Mouse (Mus musculus) forebrain, embryonic 15.5 days (tissue): ENCODE measurements at regions not wholly inside any gene's neighbourhood (a gene's known extent, or its start where the extent isn't known, plus 50 kb on each side); places are given as distances from the start of the nearest gene placed in this dataset.
"Not testable (repeated sequence)": the region's sequence is repeated elsewhere in the genome, so short reads cannot be mapped to it uniquely, and the experiment has no call there.

Experiments
- ATAC-seq: fragments of 200-750 bp; cut with Nextera tagmentation; replicated peaks from 2 replicates; pipeline ENCODE4 v1.8.0; 2017; ENCODE audit warnings: mild to moderate bottlenecking, moderate TSS enrichment, moderate library complexity
- H3K27ac ChIP-seq: fragments of 300-500 bp; sonication (generic); replicated peaks from 2 replicates; pipeline ENCODE4 v1.5.1; 2015; ENCODE audit warnings: mild to moderate bottlenecking, inconsistent platforms
- H3K27me3 ChIP-seq: fragments of 300-500 bp; sonication (generic); 2 replicates; pipeline ENCODE4 v1.6.1; 2015; ENCODE audit warnings: inconsistent platforms
- H3K36me3 ChIP-seq: fragments of 300-500 bp; sonication (generic); 2 replicates; pipeline ENCODE4 v1.6.1; 2015; ENCODE audit warnings: mild to moderate bottlenecking, inconsistent platforms
- H3K4me1 ChIP-seq: fragments of 300-500 bp; sonication (generic); 2 replicates; pipeline ENCODE4 v1.6.1; 2015; ENCODE audit warnings: inconsistent platforms
- H3K4me2 ChIP-seq: fragments of 300-500 bp; sonication (generic); replicated peaks from 2 replicates; pipeline ENCODE4 v1.6.1; 2015; ENCODE audit warnings: mild to moderate bottlenecking, inconsistent platforms
- H3K4me3 ChIP-seq: fragments of 300-500 bp; sonication (generic); 2 replicates; pipeline ENCODE4 v1.5.1; 2015; ENCODE audit warnings: mild to moderate bottlenecking, inconsistent platforms
- H3K9ac ChIP-seq: fragments of 300-500 bp; sonication (generic); replicated peaks from 2 replicates; pipeline ENCODE4 v1.6.1; 2015; ENCODE audit warnings: mild to moderate bottlenecking, inconsistent platforms
- H3K9me3 ChIP-seq: fragments of 300-500 bp; sonication (generic); 2 replicates; pipeline ENCODE4 v1.6.1; 2016; ENCODE audit warnings: inconsistent platforms
- WGBS: fragments of 180-500 bp; shearing (Covaris S2); methylation state at CpG from one replicate; pipeline ENCODE4 v1.1.7; 2015; ENCODE audit warnings: mixed read lengths; 5-methylcytosine and 5-hydroxymethylcytosine counted together

DNA sequence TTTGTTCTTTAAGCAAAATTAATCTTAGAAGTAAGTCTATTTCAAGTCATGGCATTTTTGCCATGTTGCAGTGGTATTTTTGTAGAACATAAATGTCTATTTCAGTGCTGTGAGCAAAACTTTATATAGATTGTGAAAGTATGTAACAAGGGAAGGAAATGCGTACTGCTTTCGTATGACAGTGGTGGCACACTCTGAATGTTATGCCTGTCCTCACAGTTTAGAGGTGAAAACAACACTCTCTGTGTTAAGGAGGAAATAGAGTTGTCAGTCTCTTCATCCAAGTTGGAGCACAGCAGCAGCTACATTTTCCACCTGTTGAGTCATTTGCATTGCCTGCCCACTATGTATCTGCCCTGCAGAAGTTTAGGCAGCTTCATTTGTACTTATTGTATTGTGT lies 550.0 kb upstream of the Gm10801 start:
- 94% methylated on average over 2 of the region's 2 CpGs for WGBS

DNA sequence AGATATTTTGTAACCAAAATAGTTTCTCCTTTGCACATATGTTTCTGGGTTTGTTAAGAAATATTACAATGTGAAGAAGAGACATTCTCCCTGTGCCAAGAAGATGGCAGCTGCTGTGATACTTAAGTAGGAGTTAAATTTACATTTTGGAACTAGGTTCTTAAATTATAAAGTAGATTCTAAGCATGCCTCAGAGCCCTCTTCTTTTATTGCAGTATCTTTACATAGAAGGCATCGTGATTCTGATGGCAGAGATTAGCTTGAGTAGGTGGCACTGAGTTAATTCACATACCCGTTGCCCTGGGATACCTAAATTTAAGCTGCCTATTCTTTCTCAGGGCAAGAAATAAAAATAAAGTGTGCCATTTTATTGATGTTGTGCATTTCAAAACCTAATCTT lies 538.6 kb upstream of the Gm10801 start:
- no peak for ATAC-seq
- H3K36me3 ChIP-seq = no peaks in the 10 kb centered on the region
- H3K9ac ChIP-seq = no peak overlapping the region
- H3K27me3 ChIP-seq = no peaks in the 10 kb centered on the region
- H3K27ac ChIP-seq = no peak overlapping the region
- 74% methylated on average over 2 of the region's 2 CpGs for WGBS
- H3K4me1 ChIP-seq = no peaks in the 10 kb centered on the region
- no peak overlapping the region for H3K4me2 ChIP-seq
- no peak overlapping the region for H3K4me3 ChIP-seq
- no peaks in the 10 kb centered on the region for H3K9me3 ChIP-seq

More for the DNA sequence above, 550.0 kb upstream of the Gm10801 start:
- Histone ChIP-seq H3K4me1 (no peaks in the 10 kb centered on the region), H3K9ac (no peak overlapping the region), H3K27ac (no peak overlapping the region), H3K27me3 (no peaks in the 10 kb centered on the region), H3K9me3 (no peaks in the 10 kb centered on the region), H3K4me2 (no peak overlapping the region), H3K36me3 (no peaks in the 10 kb centered on the region), H3K4me3 (no peak overlapping the region)
- no peak for ATAC-seq

DNA sequence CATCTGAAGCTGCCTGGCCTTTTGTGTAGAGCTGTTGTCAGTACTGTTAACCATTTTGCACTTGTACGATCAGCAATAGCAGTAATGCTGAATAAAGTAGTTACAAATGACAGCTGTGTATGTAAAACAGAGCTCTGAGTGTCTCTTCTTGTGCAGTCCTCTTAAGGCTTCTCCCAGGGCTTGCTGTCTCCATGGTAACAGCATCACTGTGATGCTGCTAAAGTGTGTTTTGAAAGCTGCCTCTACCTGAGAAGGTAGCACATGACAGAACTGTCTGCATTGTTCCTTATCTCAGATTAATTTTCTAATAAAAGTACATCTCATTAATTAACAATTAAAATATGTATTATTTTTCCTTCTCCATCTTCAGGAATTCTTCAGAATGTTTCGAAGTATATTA lies 537.4 kb upstream of the Gm10801 start:
- ATAC-seq = peak; percentile 84
- H3K27me3 ChIP-seq = no peaks in the 10 kb centered on the region
- 69% methylated on average over 2 of the region's 2 CpGs for WGBS

DNA sequence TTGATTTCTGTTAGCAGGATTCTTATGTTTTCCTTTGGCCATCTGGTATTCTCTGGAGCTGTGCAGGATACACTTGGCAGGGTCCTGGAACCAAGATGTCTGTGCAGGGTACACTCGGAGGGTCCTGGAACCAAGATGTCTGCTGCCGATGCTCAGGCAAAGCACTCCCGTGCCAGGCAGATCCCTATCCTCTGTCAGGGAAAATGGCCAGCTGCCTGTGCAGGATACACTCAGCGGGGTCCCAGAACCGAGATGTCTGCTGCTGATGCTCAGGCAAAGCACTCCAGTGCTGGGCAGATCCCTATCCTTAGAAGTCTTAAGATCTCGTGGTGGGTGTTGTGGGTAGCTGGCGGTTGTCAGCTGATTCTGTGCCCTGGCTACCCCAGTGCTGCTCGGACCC lies 521.6 kb upstream of the Gm10801 start:
- WGBS = 91% methylated on average over 8 of the region's 8 CpGs

More for the DNA sequence above, 537.4 kb upstream of the Gm10801 start:
- Histone ChIP-seq H3K4me1 (no peaks in the 10 kb centered on the region), H3K4me2 (no peak overlapping the region), H3K4me3 (no peak overlapping the region), H3K27ac (no peak overlapping the region), H3K36me3 (no peaks in the 10 kb centered on the region), H3K9ac (no peak overlapping the region), H3K9me3 (no peaks in the 10 kb centered on the region)

DNA sequence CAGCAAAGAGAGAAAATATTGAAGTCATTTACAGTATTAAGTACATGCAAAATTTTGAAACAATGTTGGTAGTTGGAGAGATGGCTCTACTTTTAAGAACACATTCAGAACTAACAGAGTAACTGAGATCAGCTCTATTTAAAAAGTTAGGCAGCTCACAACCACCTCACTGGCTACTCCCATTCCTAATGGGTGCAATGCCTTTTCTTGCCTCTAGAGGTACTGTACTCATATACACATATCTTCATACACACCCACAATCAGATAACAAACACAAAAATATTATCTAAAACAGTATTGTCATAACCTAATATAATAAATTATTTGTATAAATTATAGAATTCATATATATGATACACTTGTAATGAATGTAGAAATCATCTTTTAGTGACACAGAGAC lies 518.3 kb upstream of the Gm10801 start:
- Histone ChIP-seq H3K4me2 (no peak overlapping the region), H3K9me3 (no peaks in the 10 kb centered on the region)

More for the DNA sequence above, 521.6 kb upstream of the Gm10801 start:
- H3K9ac ChIP-seq, H3K4me2 ChIP-seq, H3K27me3 ChIP-seq, H3K36me3 ChIP-seq, H3K4me3 ChIP-seq, H3K4me1 ChIP-seq, ATAC-seq, H3K27ac ChIP-seq, H3K9me3 ChIP-seq: not testable (repeated sequence)

More for the DNA sequence above, 518.3 kb upstream of the Gm10801 start:
- ATAC-seq = no peak
- Histone ChIP-seq H3K4me1 (no peaks in the 10 kb centered on the region), H3K27ac (no peak overlapping the region), H3K4me3 (no peak overlapping the region), H3K9ac (no peak overlapping the region), H3K36me3 (no peaks in the 10 kb centered on the region), H3K27me3 (no peaks in the 10 kb centered on the region)
